Mouse (Mus musculus) cerebellum, postnatal 14 days (tissue): ENCODE data around the gene Pde7b.
A peak's percentile ranks its signal among the peaks of the same experiment; 100 is the strongest.

Experiments
- DNase-seq, 2 experiments: peaks; one replicate each; pipeline ENCODE4 v3.0.0; 2021; ENCODE audit warnings: mixed read lengths in 2 of 2

Gene Pde7b

DNA sequence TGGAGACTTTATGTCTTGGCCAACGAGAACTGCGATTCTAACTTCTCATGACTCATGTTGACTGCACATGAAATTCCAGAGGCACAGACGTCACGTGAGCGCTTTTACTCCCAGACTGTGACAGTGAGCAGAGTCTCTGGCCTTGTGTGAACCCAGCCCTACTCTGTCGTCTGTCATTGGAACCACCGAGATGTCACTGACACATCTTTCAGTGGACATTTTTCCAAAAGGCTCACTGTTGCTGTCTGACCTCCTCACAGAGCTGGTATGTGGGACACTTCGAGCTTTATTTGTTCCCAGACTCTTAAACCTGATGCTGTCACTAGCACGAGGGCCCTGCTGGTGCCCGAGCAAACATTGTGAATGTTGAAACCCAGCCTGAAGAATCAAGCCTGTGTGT, 315.7 kb downstream of the Pde7b start:
- no peak for DNase-seq

DNA sequence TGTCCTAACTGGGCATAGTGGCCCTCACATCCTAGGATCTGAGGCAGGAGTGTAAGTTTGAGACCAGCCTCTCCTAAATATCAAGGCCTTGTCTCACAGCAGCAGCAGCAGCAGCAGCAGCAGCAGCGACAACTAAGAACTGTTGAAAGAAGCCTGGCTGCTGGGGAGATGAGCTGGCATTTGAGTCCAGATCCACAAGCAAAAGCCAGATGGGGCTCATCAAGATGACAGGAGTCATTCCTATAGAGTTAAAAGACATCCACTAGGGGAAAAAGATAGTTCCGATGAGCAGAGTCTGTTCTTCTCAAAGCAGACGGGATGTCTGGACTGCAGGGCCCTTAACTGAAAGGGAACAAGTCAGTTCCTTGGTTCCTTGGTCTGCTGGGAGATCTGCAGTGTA, 316.5 kb downstream of the Pde7b start:
- no peak for DNase-seq

DNA sequence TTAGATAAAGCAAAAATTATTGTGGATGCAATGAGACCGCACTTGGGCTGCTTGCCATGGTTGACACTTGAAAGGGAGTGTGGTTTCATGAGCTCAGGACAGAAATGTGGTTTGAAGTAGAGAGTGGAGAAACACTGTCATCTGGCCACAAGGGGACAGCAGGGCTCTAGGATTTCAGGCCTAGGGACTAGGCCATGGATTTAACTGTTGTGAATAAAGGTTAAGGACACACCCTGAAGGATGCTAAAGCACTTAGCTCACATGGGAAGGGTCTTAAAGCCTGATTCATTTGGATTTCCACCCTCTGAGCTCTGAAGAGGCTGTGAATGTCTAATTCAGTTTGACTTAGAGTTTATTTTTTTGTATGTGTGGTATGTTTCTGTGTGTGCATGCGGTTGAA, 319.4 kb downstream of the Pde7b start:
- peak; percentile 52 to 66 for DNase-seq

DNA sequence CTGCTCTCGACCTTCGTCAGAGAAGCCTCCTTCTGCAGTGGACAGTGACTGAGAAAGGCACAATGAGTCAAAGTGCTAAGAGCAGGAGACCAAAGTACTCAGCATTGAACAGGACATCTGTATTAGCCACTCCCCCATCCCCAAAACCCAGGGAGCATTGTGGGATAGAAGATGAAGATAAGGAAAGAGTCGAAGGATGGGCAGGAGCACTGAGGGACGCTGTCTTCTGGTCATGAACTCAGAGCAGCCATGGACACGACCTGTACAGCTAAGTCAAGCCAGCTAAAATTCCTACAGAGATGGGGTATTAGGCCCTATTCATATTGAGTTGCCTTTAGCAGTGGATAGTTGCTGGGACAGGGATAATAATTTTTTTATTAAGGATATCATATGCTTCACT, 321.9 kb downstream of the Pde7b start:
- no peak for DNase-seq

DNA sequence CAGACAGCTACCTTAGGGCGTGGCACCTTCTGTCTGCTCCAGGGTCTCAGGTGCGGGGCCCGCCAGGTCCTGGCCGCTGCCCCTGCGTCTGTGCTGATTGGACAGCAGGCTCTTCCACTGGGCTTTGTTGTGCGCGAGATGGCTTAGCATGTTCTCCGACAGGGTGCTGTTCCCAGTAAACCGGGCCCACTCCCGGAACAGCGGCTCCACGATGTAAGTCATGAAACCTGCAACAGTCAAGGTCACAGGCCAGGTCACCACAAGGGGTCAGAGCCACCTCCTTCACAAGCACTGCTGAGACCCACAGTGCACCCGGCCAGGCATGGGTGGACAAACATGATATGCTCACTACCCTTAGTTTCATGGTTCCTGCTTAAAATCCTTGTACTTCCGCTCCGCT, 324.5 kb downstream of the Pde7b start:
- DNase-seq: no peak

DNA sequence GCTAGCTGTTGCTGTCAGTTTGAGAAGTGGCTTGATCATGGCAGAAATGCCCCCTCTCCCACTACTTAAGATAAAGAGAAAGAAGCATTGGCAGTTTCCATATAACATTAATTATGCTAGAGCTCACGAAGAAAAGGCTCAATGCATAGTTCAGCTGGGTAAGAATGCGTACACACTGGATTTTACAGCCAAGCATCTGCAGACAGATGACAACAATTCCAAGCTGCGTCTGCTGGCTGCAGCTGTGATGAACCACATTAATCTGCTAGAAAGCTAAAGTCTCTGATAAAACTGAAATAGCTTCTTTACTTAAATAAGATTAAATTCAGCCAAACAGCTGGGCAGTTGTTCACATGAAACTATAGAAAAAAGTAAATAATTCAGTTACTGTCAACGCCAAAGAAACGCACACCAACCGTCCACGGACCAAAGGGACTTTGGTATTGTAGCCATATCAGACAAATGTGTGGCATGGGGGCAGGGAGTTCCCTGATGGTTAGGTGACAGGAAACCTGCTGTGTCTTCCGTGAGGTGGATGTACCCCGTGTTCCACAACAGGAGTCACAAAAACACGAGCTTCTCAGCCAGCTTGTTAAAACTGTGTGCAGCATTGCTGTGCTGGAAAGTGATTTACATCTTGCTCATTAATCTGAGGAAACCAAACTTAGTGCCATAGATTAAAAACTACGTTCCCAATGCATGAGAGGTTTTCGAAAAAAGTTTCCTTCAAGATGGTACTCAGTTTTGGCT, 326.1 kb downstream of the Pde7b start:
- DNase-seq: no peak

DNA sequence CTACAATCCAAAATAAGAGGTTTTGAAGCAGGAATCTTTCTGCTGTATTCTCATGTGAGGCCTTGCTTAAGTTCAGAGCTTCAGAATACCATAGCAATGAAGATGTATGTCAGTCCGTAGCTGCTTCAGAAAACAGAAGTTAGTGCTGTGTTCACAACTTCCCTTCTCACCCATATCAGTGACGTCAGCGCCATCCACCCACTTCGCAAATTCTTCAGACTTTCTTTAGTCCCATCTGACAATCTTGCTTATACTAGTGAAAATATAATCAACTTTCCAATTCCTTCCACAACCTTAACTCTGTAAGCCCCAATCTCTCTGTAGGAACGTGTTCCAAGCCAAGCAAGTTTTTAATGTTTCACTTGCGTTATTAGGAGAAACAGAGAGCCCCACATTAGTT, 326.7 kb downstream of the Pde7b start:
- no peak for DNase-seq

DNA sequence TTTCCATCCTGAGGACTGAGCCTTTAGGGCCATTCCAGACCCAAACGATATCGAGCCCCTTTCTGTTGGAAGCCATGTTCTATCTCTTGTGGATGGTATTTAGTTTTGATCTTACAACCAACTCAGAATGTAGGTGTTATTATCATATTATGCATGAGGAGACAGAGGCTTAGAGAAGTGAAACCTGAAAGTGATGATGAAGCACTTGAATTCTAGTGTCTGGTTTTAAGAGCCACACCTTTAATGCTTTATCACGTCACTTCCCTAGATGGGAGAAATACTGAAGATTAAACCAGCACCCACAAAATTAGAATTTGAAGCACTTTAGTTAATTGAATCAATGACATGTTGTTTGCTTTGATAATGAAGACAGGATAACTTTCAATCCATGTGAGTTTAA, 329.1 kb downstream of the Pde7b start:
- DNase-seq: no peak

DNA sequence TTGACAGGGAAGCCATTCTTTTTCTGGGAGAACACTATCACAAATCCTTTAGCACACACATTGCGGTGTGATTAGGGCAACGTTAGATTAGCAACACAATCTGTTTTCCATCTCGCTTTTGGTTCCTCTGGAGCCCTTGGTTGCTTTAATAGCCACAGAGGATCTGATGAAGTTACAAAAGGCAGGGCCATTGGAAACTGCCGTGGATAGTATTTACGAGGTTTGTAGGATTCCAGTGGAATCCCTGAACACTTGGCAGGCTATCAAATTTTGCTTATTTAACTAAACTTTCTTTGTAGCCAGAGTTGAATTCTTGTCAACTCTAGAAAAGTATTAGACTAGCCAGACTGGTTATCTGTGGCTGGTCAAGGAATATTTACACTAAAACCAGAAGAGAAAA, 330.1 kb downstream of the Pde7b start:
- DNase-seq: no peak

DNA sequence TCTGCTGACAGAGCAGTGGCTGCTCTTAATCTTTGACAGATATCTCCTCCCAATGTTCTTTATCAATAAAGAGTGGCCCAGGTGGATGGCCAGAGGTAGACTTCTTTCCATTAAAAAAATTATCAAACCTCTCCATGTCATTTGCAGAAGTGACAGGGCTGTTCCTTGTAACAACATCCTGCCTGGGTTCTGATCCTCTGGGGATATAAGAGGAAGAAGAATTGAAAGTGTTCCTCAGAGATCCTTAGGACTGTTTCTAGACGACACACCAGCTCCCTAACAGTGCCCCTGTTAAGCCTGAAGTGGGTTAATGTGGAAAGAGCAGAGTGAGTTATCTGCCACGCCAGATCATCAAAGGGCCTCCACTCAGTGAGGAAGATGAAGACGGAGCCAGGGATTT, 334.3 kb downstream of the Pde7b start:
- no peak for DNase-seq

DNA sequence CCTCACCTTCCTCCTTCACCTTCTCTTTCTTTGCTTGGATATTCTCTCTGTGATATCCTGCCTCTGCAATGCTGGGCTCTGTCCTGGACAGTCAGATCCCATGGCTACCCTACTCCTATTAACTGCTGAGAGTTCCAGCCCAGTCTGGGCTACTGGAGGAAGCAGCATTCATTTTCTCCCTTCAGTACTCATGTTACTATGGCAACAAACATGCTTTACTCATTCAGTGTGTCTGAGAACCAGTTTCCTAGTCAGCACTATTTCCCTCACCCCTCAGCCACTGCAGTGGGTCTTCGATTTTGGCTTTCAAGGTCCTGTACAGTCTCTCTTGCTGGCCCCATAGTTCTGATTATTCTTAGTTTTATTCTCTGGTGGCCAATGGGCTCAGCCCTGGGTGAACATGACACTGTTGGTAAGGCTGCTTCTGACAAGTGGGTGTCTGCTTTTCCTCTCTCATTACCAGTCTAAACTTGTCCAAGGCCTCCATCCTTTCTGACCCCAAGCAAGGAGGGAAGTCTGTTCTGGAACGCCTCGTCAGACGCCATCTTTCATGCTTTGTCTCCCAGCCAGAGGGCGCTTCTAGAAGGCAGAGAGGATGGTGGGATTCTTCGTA, 342.0 kb downstream of the Pde7b start:
- no peak for DNase-seq

DNA sequence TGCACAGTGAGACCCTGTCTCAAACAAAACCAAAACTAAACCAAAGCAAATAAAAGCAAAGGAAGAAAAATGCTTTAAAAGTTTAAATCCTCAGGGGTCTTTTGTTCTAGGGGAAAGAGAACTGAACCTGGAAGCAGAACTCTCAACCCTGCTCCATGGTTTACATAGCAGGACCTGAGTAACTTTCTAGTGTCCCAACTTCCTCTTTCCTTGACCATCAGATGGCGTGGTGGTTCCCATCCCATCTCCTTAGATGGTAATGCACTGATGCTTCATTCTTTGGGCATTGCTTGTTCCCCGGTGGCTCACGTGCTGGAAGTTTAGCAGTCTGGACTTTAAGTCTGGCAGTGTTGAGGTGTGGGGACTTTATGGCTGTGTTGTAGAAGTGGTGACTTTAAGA, 343.5 kb downstream of the Pde7b start:
- DNase-seq: no peak

DNA sequence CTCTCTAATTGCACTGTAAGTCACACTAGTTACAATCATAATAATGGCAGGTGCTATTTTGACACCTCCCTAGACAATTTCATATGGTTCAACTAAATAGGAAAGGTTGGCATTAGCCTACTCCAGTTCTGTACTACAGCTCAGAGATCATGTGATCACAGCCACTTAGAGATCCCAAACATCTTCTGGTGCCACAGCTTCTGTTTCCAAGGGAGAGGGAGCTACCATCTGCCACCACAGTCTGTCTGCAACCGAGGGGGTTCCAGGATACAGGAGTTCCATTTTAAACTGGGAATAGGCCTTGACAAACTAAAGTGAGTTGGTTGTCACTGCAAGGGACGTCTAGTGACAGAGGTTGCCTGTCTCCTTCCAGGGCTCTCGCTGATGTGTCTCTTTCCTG, 344.1 kb downstream of the Pde7b start:
- peak; percentile 26 to 41 for DNase-seq

DNA sequence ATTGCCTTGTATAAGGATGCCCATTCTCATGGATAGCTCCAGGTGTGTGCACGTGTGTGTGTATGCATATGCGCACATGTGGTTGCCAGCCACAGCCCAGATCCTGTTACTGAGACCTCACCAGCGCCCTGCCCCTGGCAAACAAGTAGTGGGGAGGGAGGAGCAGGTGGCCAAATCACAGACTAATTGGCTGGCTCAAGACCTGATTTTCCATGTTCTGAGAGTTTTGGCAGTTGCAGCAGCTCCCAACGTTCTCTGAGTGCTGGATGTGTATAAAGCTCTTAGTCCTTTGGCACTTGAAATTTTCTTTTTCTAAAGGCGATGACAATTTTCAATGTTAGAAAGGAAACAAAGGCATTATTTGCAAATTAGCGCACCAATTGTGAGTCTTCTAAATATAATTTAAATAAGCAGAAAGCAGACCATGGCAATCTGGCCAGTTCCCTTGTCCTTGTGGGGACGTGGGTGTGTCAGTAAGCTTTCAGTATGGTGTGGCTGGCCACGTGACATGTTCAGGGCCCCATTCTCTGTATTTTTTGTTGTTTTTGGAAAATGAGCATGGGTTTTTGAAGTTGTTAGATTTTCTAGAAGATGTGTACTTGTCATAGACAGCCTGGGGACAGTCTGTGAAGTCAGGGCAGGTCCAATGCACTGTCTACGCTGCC, 345.7 kb downstream of the Pde7b start:
- DNase-seq: peak; percentile 35 to 40

DNA sequence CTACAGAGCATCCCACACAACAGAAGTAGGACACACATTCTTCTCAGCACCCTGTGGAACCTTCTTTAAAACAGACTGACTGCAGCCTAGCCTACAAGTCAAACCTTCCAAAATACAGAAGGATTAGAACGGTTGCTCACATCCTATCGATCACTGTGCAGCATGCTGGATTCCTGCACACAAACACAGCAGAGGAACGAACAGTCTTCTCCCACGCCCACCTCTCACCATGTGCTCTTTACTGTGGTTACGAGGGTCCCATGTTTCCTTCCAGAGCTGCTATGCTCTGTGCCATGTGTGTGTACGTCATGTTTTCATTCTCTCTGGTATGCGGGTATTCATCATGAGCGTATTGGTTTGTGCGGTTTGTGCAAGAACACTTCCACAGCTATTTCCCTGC, 347.3 kb downstream of the Pde7b start:
- no peak for DNase-seq

DNA sequence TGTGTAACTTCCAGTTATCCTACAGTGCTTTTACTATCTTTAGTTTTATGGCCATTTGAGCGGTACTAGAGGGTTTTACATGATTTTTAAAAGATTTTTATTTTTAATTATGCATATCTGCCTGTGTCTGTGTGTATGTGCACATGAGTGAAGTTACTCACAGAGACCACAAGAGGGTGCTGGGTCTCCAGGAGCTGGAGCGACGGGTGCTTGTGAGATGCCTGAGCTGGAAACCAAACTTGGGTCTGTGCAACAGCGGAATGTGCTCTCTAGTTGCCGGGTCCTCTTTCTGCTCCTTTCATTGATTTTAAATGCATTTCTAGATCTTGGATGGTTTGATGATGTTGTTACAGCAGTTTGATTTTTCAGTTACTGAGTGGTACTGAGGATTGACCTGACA, 352.8 kb downstream of the Pde7b start:
- no peak for DNase-seq

DNA sequence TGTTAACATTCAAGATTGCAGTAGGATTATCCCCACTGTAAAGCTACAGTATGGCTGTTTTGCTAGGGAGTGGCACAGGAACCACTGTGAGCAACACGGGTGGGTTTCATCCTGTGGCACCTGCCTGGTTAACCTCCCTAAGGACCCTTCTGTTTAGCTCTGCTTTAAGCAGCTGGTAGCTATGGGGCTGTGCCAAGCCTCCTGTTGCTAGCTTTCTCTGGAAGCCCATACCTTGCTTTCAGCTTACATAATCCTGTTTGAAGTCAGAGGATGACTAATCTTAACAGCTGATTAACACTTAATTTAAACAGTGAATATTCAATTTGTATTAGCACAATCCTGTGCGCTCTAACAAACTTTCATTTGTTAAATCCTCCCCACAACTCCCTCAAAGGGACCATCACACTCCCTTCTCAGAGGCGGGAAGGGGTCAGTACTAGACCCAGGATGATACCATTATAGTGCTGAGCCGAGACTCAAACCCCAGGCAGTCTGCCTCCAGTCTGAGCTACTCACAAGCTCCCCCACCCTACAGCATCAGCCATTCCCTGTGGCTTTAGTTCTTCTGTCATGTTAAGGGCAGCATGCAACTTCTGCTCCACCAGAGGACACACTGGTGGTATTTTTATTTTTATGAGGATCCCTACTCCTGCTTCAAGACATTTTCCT, 362.3 kb downstream of the Pde7b start:
- no peak for DNase-seq

DNA sequence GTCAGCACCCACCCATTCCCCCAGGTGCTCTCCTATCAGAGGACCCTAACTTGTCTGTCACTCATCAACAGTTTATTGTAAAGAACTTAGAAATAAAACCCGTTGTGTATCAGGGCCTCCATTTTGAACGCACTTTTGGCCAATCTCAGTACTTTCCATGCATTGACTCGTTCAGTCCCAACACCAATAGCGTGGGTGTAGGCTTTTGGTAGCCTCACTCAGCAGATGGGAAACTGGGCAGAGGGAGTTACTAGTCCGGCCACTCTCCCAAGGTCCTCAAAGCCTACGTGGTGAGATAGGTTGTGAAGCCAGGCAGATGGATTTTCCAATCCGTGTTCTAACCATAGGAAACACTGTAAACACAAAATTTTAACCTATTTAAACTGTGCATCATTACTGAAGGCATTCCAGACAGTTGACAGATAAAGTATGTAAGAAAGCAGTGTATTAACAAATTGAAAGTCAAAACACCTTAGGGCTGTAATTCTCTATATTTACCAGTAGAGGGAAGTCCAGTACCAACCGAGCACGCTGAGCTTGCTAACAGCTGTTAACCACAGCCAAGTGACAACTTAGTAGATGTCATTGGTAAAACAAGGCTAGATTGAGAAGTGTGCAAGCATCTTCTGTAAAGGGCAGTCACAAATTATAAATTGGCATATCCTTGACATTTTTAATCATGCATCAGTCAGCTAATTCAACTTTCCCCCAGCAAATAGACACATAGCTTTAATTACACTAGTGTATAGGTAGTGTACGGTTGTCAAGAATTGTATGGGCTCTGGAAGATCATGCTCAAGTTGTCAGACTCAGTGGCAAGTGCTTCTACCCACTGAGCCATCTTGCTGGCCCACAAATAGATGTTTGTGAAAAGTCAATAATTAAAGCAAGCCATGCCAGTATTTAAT, 363.1 kb downstream of the Pde7b start:
- peak in 1 of 2 experiments; percentile 15 for DNase-seq

DNA sequence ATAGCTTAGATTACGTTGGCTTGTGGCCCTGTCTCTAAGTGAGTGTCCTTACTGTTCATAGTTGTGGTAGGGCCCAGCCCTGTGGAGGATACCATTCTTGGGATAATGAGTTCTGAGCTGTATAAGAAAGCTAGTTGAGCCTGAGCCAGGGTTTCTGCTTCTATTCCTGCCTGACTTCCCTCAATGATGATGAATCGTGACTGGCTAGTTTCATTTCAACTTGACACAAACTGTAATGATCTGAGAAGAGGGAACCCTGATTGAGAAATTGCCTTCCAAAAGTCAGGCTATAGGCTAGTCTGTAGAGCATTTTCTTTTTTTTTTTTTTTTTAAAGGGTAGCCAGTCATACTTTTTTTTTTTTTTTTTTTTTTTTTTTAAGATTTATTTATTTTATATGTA, 376.0 kb downstream of the Pde7b start:
- DNase-seq: no peak
